Mouse (Mus musculus) v-Abl transformed pro-B cells (cell line): ENCODE measurements around the gene Uvrag.

ENCODE experiments used
- in situ Hi-C, 2 experiments: fragments of 400-800 bp; cut with MboI; formaldehyde crosslinking; loops; one replicate each; pipeline ENCODE4 v1.15.1; 2025; ENCODE audit not compliant: unreplicated experiment in 2 of 2

The Uvrag gene

DNA sequence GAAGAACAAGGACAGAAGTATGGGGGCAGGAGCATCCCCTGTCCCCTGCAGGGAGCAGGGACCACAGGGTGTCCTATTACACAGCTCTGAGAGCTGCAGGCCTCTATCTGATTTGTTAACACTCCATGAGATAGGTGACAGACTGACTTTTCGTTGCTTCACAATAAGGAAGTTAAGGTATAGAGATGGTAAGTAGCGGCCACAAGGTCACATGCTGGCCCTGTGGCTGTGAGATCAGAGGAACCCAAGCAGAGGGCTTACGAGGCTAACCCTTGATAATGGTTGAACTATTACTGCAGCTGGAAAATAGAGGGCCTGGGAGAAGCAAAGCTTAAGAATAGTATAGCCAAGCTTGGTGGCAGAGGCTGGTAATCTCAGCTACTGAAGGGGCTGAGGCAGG lies 300.2 kb downstream of the Uvrag start:
- in situ Hi-C loops: loop anchor here in 1 of 2 experiments (25.0 kb wide), 1 partner anchor 247 kb away; no protein-coding TSS in a partner anchor

DNA sequence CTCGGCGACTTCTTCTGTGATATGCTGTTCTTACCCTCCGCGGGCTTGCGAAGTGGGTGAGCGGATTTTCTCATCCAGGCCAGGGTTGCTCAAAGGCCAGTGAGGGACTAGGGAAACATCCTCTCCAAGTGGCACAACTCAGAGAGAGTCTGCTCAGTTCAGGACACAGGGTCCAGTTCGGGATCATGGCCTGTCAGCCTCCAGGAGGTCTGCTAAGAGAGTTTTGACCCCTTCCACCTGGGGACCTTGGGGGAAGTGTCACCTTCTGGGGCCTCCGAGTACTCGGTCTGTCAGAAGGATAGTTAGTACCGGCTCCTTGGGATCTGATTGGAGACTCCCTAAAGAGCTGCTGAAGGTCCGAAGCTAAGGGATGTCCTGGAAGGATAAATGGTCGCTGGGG lies 301.6 kb downstream of the Uvrag start:
- in situ Hi-C loops: loop anchor here (5.0 to 25.0 kb wide), 3 partner anchors 62 to 248 kb away; no protein-coding TSS in a partner anchor

GRCm38 (mm10) chr7:98838729-98839141 lies 302.2 kb downstream of the Uvrag start:
- in situ Hi-C loops: loop anchor here (5.0 to 25.0 kb wide), 3 partner anchors 61 to 249 kb away; no protein-coding TSS in a partner anchor

DNA sequence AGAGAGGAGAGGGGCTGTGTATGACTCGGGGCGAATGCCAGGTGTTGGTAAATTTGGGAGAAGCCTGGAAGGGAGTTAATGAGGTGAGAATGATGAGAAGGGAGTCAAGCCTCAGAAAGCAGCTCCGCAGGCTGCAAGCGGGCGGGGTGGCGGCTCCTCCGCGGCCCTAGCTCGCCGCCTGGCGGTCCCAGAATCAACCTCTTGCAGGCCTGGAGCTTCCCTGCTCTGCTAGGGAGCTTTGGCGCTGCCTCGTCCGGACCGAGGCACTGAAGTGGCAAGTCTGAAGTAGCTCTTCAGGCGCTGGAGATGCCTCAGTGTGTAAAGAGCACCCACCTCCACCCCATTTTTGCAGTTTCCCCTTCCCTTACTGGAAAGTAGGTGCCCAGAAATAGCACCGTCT lies 303.0 kb downstream of the Uvrag start:
- in situ Hi-C loops: loop anchor here (5.0 to 25.0 kb wide), 3 partner anchors 61 to 249 kb away; no protein-coding TSS in a partner anchor

- in situ Hi-C loops: loop anchor here (5.0 to 25.0 kb wide), 3 partner anchors 59 to 251 kb away; no protein-coding TSS in a partner anchor
These were observed 304.3 kb downstream of the Uvrag start for GRCm38 (mm10) chr7:98836646-98837045.

DNA sequence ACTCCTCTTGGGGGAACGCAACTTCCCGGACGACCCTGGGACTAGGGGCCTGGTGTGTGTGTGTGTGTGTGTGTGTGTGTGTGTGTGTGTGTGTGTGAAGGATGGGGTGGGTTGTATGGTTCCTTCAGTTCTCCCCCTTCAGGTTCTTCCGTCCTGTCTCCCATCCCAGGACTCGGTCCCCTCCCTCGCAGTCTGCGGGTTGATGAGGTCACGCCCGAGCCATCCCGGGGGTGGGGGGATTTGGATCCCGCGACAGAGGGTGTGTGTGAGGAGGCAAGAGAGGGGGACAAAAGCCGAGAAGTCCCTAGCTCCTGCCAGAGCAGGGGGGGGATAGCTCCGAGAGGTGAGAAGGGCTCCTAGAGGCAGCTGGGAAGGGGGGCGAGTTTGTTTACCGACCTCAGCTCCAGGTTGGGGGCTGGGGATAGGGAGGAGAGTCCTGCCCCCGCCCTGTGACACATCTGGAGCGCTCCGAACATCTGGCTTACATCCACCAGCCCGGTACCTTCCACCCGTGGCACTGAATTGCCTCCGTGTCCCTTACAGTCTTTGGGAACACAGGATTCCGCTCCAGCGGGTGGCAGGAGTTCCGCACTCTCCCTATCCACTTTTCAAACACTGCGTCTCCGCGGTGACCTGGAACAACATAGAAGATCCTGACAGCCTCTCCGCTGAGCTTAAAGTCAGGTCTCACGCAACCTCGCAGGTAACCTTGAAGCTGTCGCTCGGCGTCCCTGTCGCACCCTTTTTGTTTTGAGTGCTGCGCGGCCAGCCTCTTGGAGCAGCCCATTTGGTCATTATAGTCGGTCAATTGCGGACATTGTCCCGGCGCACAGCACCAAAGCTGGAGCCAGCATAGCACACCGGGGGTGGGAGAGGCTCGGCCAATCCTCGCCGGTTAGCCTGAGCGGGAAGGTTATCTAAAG lies 305.2 kb downstream of the Uvrag start:
- in situ Hi-C loops: loop anchor here (5.0 to 25.0 kb wide), 3 partner anchors 58 to 252 kb away; no protein-coding TSS in a partner anchor
